Mouse (Mus musculus): ENCODE data around the gene Inf2. TPM values are rescaled to one million over a fixed set of nuclear protein-coding genes. Genes with fewer than 3 reads are reported as not detected.
A peak's percentile ranks its signal among the peaks of the same experiment; 100 is the strongest.

Inf2 gene
- polyA plus RNA-seq (2012; fragmentation: generic; extraction: Trizol), result 118 TPM
- long read RNA-seq, experiment 1, partial matches to known transcripts, result 29 of 44 reads
- long read RNA-seq, experiment 1, other reads (novel, unspliced or antisense), result 15 of 44 reads
- long read RNA-seq, experiment 2, partial matches to known transcripts, result 28 of 32 reads
- long read RNA-seq, experiment 2, other reads (novel, unspliced or antisense), result 4 of 32 reads

- peaks cover 48% of the 10 kb centered on the region for H3K79me3 ChIP-seq (ENCODE audit: low read depth)
- peaks cover 50% of the 10 kb centered on the region for H3K79me2 ChIP-seq (ENCODE audit: control insufficient read depth, insufficient read depth)
- H3ac ChIP-seq (ENCODE audit: control insufficient read depth, insufficient read length, low read depth), result peak within 1 kb of the TSS; percentile 86
- H3K27me3 ChIP-seq (ENCODE audit: control insufficient read depth, insufficient read depth, insufficient read length), result no peaks in the 10 kb centered on the region
- peak within 1 kb of the TSS; percentile 78 for H3K4me3 ChIP-seq (ENCODE audit: insufficient read depth, poor library complexity, severe bottlenecking)
- peak; percentile 82 for TF ChIP-seq MAX (IDR thresholded peaks at IDR 0.05)
- no peak for TF ChIP-seq USF1 (IDR thresholded peaks at IDR 0.05; ENCODE audit: low read depth)
- H3K36me3 ChIP-seq (ENCODE audit: control insufficient read depth, insufficient read depth), result peaks cover 34% of the 10 kb centered on the region
These were observed at the start of gene Inf2 for GRCm38 (mm10) chr12:112588426-112589256. TSS of gene Inf2 (plus strand) at chr12:112588784.

- H3K79me3 ChIP-seq (ENCODE audit: low read depth), result no peaks in the 10 kb centered on the region
These were observed 49.1 kb upstream of the Inf2 start for GRCm38 (mm10) chr12:112539466-112539965.

GRCm38 (mm10) chr12:112540321-112540720, 48.3 kb upstream of the Inf2 start:
- no peaks in the 10 kb centered on the region for H3K36me3 ChIP-seq (ENCODE audit: control insufficient read depth, insufficient read depth)
- no peak overlapping the region for H3ac ChIP-seq (ENCODE audit: control insufficient read depth, insufficient read length, low read depth)
- no peaks in the 10 kb centered on the region for H3K79me2 ChIP-seq (ENCODE audit: control insufficient read depth, insufficient read depth)
- H3K79me3 ChIP-seq (ENCODE audit: low read depth), result no peaks in the 10 kb centered on the region
- H3K4me3 ChIP-seq (ENCODE audit: insufficient read depth, poor library complexity, severe bottlenecking), result no peak overlapping the region
- TF ChIP-seq MYOD1 (IDR thresholded peaks at IDR 0.05; ENCODE audit: control insufficient read depth, insufficient read length, low read depth) (no peak), CTCF (IDR thresholded peaks at IDR 0.05; ENCODE audit: control insufficient read depth, insufficient read depth, insufficient read length) (no peak), FOSL1 (IDR thresholded peaks at IDR 0.05; ENCODE audit: insufficient read depth, low read length, poor library complexity, severe bottlenecking) (no peak)
- H3K27me3 ChIP-seq (ENCODE audit: control insufficient read depth, insufficient read depth, insufficient read length), result peaks cover 35% of the 10 kb centered on the region

More at GRCm38 (mm10) chr12:112539466-112539965, 49.1 kb upstream of the Inf2 start:
- no peak overlapping the region for H3ac ChIP-seq (ENCODE audit: control insufficient read depth, insufficient read length, low read depth)
- TF ChIP-seq MYOD1 (IDR thresholded peaks at IDR 0.05; ENCODE audit: control insufficient read depth, insufficient read length, low read depth), result no peak
- no peaks in the 10 kb centered on the region for H3K36me3 ChIP-seq (ENCODE audit: control insufficient read depth, insufficient read depth)
- H3K4me3 ChIP-seq (ENCODE audit: insufficient read depth, poor library complexity, severe bottlenecking), result no peak overlapping the region
- H3K79me2 ChIP-seq (ENCODE audit: control insufficient read depth, insufficient read depth), result no peaks in the 10 kb centered on the region
- peaks cover 36% of the 10 kb centered on the region for H3K27me3 ChIP-seq (ENCODE audit: control insufficient read depth, insufficient read depth, insufficient read length)

- H3K79me3 ChIP-seq (ENCODE audit: low read depth), result no peaks in the 10 kb centered on the region
- TF ChIP-seq FOSL1 (IDR thresholded peaks at IDR 0.05; ENCODE audit: insufficient read depth, low read length, poor library complexity, severe bottlenecking) (no peak), MYOD1 (IDR thresholded peaks at IDR 0.05; ENCODE audit: control insufficient read depth, insufficient read length, low read depth) (no peak), MYOG (IDR thresholded peaks at IDR 0.05; ENCODE audit: control insufficient read depth, extremely low read depth, insufficient read length) (no peak), USF1 (IDR thresholded peaks at IDR 0.05; ENCODE audit: low read depth) (no peak), CTCF (IDR thresholded peaks at IDR 0.05; ENCODE audit: control insufficient read depth, insufficient read depth, insufficient read length) (no peak), MAX (IDR thresholded peaks at IDR 0.05) (no peak), CEBPB (IDR thresholded peaks at IDR 0.05; ENCODE audit: low read depth) (no peak)
- no peak overlapping the region for H3ac ChIP-seq (ENCODE audit: control insufficient read depth, insufficient read length, low read depth)
- no peaks in the 10 kb centered on the region for H3K79me2 ChIP-seq (ENCODE audit: control insufficient read depth, insufficient read depth)
- no peaks in the 10 kb centered on the region for H3K36me3 ChIP-seq (ENCODE audit: control insufficient read depth, insufficient read depth)
- no peak overlapping the region for H3K4me3 ChIP-seq (ENCODE audit: insufficient read depth, poor library complexity, severe bottlenecking)
- H3K27me3 ChIP-seq (ENCODE audit: control insufficient read depth, insufficient read depth, insufficient read length), result peaks cover 25% of the 10 kb centered on the region
These were observed 47.0 kb upstream of the Inf2 start for GRCm38 (mm10) chr12:112541483-112542091.

GRCm38 (mm10) chr12:112542257-112542919, 46.2 kb upstream of the Inf2 start:
- Histone ChIP-seq H3K27me3 (ENCODE audit: control insufficient read depth, insufficient read depth, insufficient read length) (peaks cover 17% of the 10 kb centered on the region), H3K4me3 (ENCODE audit: insufficient read depth, poor library complexity, severe bottlenecking) (no peak overlapping the region), H3K36me3 (ENCODE audit: control insufficient read depth, insufficient read depth) (no peaks in the 10 kb centered on the region), H3K79me3 (ENCODE audit: low read depth) (no peaks in the 10 kb centered on the region), H3K79me2 (ENCODE audit: control insufficient read depth, insufficient read depth) (no peaks in the 10 kb centered on the region), H3ac (ENCODE audit: control insufficient read depth, insufficient read length, low read depth) (no peak overlapping the region)
- TF ChIP-seq MYOD1 (IDR thresholded peaks at IDR 0.05; ENCODE audit: control insufficient read depth, insufficient read length, low read depth) (no peak), USF1 (IDR thresholded peaks at IDR 0.05; ENCODE audit: low read depth) (no peak), CEBPB (IDR thresholded peaks at IDR 0.05; ENCODE audit: low read depth) (no peak)

GRCm38 (mm10) chr12:112542920-112543300, 45.7 kb upstream of the Inf2 start:
- H3K79me3 ChIP-seq (ENCODE audit: low read depth), result no peaks in the 10 kb centered on the region
- no peak overlapping the region for H3K4me3 ChIP-seq (ENCODE audit: insufficient read depth, poor library complexity, severe bottlenecking)
- no peaks in the 10 kb centered on the region for H3K36me3 ChIP-seq (ENCODE audit: control insufficient read depth, insufficient read depth)
- no peaks in the 10 kb centered on the region for H3K79me2 ChIP-seq (ENCODE audit: control insufficient read depth, insufficient read depth)
- peak; percentile 71 for TF ChIP-seq CTCF (IDR thresholded peaks at IDR 0.05; ENCODE audit: control insufficient read depth, insufficient read depth, insufficient read length)
- TF ChIP-seq MYOG (IDR thresholded peaks at IDR 0.05; ENCODE audit: control insufficient read depth, extremely low read depth, insufficient read length), result no peak
- TF ChIP-seq MAX (IDR thresholded peaks at IDR 0.05), result no peak
- no peak for TF ChIP-seq FOSL1 (IDR thresholded peaks at IDR 0.05; ENCODE audit: insufficient read depth, low read length, poor library complexity, severe bottlenecking)
- no peak overlapping the region for H3ac ChIP-seq (ENCODE audit: control insufficient read depth, insufficient read length, low read depth)
- H3K27me3 ChIP-seq (ENCODE audit: control insufficient read depth, insufficient read depth, insufficient read length), result peaks cover 17% of the 10 kb centered on the region
